Mouse (Mus musculus) right cerebral cortex, postnatal 4 days (tissue): ENCODE data around the gene Cldnd2.

Source experiments
- DNase-seq: peaks from one replicate; pipeline ENCODE4 v3.0.0-alpha.2; 2022

Gene Cldnd2

DNA sequence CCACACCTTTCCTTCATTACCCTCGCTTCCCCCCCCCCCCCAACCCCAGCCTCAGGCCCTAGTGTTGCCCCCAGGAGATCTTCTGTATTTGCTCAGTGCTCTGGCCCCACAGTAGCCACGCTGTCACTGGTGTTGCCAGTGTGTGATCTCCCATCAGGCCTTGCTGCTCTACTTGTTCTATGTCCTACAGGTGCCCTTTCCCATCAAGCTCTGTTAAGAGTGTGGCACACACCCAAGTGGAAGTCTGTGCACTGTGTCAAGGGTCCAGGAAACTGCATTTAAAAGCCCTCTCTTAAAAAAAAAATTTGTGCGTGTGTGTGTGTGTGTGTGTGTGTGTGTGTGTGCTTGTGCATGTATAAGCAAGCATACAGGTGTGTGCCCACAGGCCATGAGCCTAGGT is 7.7 kb downstream of the Cldnd2 start:
- no peak for DNase-seq

DNA sequence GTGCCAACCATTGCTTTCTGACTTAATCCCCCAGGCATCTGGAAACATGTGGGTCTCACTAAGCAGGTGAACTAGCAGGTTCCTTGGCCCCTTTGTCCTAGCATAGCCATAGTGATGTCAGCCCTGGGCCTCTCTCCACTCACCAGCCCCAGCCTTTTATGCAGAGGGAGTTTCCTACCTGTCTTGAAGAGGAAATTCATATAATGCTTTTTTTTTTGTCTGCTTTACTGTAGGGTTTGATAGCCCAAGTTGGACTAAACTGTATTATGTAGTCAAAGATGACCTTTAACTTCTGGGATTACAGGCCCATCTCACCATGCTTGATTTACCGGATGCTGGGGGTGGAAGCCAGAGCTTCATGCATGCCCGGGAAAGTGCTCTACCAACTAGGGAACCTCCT is 9.2 kb downstream of the Cldnd2 start:
- no peak for DNase-seq

DNA sequence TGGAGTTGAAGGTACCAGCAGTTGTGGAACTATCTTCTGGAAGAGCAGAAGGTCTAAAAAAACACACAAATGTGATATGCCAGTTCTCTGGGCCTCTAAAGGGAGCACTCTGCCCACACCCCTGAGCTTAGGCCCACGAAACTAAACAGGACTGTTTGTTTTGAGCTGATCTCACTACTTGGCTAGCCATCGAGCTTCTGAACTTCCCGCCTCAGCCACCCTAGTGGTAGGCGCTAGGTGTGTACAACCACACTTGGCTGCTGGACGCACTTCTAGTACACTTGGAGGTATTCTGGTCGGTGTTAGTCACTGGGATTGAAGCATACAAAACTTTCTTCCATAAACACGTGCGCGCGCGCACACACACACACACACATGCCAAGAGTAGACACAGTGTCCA is 11.1 kb downstream of the Cldnd2 start:
- DNase-seq: no peak

DNA sequence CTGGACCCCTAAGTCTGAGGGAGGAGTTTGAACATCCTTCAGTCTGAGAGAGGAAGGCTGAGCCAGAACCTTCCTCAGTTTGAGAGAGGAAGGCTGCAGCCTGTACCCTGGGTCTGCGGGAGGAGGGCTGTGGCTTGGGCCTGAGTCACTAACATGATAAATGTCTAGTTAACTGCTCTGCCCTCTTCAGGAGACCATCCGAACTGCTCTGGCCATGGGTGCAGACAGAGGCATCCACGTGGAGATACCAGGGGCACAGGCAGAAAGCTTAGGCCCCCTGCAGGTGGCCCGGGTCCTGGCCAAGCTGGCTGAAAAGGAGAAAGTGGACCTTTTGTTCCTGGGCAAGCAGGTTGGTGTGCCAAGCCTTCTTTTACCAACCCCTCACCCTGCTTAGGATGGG is 12.0 kb downstream of the Cldnd2 start:
- DNase-seq: no peak

DNA sequence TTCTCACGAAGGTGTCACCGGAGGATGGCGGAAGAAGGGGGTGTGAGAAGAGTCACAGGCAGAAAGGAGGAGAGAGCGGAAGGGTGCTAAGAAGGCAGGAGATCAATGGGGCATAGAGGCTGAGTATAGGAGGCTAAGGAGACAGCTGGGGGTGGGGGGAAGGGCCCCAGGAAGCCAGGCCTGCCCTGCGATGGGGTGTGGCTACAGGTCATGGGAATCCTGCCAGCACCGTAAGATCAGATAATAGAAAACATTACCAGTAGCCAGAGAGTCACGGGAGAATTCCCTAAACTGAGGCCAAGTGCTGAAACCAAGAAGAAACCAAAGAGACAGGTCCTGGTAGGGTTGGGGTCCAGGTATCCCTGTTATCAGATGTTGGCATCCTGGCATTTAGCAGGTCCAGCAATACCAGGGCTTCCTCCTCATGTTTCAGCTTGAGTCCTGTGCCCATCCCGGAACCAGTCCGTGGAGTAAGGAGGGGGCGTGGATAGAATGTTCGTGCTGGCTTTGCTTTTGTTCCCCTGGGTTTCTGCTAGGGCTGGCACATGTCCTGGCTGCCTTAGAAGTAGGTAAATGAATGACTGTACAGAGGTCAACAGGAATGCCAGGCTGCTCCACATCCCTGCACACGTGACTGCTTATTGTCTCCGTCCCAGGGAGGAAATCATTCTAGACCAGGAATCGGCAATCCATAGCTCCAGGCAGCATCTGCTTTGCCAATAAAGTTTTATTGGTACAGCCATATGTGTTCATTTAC is 13.2 kb downstream of the Cldnd2 start:
- no peak for DNase-seq

DNA sequence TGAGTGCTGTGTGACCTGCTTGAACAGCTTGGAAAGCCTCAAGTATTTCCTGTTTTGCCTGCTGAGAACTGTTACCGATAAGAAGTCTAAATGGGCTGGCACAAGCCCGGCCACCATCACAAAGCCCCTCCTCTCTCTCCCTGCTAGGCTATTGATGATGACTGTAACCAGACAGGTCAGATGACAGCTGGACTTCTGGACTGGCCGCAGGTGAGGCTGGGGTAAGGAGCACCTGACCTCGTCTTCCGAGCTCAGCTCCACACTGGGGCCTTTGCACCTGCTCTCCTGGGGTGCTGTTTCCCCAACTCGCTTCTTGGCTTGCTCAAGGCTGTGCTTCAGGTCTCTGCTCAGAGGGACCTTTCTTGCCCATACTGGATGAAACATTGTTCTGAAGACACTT is 13.8 kb downstream of the Cldnd2 start:
- DNase-seq: no peak

DNA sequence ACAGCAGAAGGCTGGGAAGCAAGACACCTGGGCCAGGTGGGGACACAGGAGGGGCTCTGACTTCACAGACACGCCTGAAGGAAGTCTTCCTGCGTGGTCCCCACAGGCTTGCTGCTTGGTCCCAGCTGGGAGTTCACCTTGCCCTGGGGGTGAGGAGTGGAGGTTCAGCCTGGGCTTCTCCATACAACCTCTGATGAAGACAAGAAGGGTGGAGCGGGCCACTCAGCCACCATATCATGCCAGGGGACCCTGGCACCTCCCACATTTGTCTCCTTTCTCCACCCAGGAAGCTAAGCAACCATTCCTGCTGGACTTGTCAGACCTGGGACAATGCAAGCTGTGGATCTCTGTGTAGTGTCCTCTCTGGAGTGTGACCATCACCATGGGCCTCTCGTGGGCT is 22.3 kb downstream of the Cldnd2 start, which contains the start of gene Vsig10l:
Gene Vsig10l, plus strand, starts transcription at position 301 of the 400 bp plus-strand sequence.
- DNase-seq: no peak

DNA sequence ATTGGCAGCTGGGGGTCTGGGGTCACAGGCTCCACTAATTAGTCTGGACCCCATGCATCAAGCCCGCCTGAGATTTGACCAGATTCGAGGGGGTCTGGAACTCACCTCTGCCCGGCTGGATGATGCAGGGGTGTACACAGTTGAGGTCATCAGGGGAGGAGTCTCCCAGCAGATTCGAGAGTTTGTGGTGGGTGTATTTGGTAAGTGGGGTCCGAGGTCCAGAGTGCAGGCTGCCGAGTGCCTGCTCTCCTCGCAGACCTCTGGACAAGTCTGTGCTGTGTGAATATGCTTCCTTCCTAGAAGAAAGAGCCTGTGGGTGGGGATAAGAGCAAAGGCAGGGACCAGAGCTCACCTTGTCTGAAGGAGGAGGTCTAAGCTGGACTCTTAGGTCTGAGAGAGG is 23.4 kb downstream of the Cldnd2 start:
- no peak for DNase-seq

DNA sequence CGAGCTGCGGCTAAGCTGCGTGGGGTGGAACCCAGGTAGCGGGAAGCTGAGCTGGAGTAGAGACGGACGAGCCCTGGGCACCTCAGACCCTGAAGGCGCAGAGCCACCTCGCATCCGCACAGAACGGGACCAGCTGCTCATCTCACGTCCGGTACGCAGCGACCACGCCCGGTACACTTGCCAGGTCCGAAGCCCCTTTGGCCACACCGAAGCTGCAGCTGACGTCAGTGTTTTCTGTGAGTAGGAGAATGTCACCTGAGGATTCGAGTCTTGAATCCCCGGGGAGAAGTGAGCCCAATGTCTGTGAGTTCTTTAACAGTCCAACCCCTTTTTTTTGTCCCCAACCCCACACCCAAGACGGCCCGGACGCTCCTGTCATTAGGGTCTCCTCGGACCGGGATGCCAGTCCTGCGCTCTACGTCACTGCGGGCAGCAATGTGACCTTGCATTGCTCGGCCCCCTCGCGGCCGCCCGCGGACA is 24.3 kb downstream of the Cldnd2 start:
- DNase-seq: no peak

DNA sequence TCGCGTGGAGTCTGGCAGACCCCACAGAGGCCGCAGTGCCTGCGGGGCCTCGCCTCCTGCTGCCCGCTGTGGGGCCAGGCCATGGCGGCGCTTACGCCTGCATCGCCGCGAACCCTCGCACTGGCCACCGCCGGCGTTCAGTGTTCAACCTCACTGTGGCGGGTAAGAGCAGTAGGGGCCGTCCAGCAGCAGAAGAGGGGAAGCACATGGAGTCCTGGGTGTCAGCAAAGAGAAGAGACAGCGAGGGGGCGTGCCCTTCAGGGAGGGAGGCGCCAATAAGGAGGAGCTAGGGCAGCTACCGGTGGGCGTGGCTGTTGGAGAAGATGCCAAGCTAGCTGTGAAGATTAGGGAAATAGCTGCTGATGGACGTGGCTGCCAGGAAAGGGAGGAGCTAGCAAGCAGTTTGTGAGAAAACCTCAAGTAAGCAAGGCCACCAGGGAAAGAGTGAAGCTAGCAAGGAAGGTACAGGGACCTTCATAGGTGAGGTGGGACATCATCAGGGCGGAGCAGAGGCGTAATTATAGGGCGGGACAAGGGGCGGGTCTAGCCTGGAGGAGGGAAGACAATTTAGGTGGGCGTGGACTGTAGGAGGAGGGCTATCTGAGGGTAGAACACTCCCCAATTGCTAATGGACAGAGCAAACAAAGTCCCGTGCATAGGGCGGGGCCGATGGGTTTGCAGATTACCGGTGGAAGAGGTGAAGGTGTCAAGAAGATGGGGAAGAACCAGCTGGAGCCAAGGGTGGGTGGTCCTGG is 24.9 kb downstream of the Cldnd2 start:
- DNase-seq: peak; percentile 76

DNA sequence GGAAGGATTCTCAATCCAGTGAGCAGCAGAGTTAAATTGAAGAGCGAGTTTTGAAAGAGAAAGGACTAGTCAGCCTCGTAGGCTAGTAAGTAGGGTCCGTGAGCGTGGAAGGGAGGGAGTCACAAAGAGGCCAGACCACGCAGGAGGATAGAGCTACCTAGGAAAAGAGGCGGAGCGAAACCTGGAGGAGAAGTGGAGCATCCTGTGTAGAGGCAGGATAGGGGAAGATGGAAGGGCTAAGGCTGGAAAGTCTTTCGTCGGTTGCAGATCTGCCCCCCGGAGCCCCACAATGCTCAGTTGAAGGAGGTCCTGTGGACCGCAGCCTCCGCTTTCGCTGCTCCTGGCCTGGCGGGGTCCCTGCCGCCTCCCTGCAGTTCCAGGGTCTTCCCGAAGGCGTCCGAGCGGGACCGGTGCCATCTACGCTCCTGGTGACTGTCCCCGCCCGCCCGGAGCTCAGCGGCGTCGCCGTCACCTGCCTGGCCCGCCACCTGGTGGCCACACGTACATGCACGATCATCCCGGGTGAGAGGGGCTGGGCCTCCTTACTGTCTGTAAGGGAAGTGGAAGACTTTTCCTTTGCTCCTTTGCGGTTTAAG is 25.6 kb downstream of the Cldnd2 start:
- DNase-seq: peak; percentile 88

DNA sequence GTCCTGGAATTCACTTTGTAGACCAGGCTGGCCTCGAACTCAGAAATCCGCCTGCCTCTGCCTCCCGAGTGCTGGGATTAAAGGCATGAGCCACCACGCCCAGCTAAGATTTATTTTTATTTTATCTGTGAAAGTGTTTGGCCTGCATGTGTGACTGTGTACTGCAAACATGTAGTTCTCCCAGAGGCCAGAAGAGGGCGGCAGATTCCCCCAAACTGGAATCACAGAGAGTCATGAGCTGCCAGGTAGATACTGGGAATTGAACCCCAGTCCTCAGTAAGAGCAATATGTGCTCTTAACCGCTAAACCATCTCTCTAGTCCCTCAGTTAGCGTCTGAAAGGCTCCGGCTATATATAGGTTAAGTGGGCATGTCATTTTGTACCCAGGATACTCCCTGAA is 29.8 kb downstream of the Cldnd2 start:
- peak; percentile 52 for DNase-seq

DNA sequence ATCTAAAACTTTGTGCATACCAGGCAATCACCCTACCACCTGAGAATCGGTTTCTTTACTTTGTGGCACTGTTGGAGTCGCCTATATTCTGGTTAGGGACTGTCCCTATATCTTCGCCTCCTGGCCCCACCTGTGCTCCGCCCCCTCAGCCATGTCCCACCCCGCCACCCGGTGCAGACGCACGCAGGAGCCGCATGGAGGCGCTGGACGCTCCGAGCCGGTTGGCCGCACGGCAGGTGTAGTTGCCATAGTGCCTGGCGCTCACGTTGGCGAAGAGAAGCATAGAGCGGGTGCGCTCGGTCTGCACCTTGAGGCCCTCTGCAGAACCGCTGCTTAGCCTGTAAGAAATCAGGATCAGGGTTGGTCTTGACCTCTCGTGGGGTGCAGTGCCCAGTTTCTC is 35.1 kb downstream of the Cldnd2 start:
- DNase-seq: no peak

DNA sequence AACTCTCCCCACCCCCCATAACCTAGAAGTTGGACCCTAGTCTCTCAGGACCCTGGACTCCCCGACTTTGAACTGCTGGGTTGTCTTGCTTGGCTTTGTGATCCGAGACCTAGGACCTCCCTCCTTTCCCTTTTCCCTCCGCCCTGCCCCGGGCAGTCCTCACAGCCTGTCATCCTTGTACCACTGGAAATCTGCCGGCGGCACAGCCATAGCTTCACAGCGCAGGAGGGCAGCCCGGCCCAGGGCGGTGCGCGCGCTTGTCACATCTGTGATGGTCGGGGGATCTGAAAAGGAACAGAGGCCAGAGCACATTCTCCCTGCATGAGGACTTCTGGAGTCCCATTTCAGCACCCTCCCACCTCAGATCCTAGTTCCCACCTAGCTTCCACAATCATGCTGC is 35.8 kb downstream of the Cldnd2 start:
- no peak for DNase-seq

DNA sequence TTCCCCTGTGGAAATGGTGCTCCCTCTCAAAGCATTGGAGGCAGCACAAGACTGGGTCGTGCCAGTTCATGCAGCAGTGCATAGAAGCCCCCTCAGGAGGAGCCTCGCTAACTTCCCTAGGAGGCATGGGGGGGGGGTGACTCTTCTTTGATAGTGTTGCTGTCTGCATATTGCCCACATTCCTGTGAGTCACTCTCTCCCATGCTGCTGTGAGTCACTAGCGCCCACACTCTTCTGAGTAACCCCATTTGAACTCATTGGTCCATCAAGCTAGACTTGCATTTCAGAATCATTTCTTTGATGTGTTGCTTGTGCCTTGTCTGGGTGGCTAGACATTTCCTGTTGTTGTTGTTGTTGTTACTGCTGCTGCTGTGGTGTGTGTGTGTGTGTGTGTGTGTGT is 40.6 kb downstream of the Cldnd2 start:
- DNase-seq: no peak

DNA sequence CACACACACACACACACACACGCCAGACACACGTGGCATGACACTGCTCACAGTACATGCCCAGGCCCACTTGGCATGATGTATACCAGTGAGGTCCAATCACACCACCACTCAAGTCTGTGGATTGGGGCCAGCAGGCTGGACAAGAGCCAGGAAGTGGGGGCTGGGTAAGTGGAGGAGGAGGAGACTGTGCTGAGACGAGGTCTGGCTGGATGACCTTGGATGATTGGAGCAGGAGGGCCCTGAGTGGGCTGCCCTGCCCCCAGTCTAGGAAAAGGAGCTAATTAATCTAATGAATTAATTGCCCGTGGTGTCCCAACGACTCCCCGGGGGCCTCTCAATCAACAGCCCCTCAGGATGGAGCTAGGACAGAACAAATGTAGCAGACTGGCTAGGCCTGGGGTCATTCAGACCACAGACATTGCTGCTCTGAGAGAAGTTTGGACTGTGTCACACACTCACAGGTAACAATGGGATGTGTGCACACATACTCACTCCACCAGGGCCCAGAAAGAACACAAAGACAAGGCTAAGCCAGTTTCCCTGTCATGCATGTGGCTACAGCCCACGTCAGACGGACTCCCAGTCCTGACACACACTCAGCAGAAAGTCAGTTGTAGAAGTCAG is 41.6 kb downstream of the Cldnd2 start:
- DNase-seq: peak; percentile 64

DNA sequence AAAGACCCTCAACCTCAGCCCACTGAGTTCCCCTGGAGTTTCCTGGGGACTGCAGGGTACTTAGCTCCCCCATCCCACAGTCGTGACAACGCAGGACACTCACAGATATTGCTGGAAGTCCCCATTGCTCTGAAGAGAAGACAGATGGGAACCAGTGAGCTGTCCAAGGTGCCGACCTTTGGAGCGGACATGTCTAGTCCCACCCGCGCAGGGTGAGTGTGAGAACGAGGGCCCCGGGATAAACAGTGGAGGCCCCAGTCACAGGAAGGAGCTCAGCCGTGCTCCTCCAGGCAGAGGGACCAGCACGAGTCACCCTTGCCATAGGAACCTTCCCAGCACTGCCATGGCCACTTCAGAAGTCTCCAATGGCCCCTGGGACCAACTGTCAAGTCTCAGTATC is 42.7 kb downstream of the Cldnd2 start:
- no peak for DNase-seq

DNA sequence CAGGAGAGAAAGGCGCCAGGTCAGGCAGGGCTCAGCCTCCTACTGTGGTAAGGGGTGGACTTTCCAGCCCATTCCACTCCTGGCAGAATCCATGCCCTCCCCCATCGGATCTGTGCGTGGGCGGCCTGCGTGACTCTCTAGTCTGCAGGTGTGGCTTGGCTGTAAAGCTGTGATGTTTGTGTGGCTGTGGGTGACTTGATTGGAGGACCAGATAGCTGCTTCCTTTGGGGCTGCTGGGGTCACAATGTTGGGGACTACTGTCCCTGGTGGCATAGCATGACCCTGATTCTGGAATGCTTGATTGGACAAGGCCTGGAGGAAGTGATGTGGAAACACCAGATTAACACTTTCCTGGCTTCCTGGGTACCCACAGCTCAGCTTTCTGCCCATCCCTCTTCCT is 48.1 kb downstream of the Cldnd2 start:
- no peak for DNase-seq

DNA sequence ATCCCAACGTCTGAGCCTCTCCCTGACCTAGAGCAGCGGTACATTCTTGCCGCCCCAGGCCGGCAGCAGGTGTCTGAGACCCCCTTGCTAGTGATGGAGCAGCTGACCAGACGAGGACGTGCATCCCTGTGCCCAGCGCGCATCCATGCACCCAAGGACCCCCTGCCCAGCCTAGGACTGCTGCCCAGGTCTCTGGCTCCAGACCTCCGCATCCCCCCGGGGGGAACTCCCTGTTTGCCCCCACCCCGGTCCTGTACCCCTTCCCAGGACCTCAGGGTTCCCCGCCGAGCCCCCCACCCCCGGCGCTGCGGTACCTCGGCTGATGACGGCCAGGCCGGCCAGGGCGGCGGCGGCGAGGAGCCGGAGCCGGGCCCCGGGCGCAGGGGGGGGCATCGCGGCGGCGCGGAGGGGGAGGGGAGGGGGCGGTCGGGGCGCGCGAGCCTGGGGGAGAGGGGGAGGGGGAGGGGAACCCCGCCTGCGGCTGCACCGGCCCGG is 49.1 kb downstream of the Cldnd2 start, which contains the start of gene Iglon5:
Gene Iglon5, minus strand, starts transcription at position 445 of the 495 bp plus-strand sequence.
- peak; percentile 42 for DNase-seq

DNA sequence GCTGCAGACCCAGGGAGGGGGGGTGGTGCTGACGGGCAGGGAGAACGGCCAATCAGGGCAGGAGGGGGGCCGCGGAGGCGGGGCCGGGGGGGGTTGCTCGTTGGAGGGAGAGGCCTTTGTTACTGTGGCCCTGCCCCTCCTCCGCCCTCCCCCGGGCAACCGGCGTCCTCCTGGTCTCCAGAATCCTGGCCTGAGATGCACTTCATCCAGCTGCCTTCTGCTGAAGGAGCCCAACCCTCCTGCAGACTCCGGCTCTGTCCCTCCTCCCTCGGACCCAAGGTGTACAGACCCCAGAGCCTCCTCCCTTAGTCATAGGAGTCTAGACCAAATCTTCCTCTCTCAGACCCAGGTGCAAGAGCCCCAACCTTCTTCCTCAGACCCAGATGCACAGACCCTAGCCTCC is 49.6 kb downstream of the Cldnd2 start:
- DNase-seq: peak; percentile 90

DNA sequence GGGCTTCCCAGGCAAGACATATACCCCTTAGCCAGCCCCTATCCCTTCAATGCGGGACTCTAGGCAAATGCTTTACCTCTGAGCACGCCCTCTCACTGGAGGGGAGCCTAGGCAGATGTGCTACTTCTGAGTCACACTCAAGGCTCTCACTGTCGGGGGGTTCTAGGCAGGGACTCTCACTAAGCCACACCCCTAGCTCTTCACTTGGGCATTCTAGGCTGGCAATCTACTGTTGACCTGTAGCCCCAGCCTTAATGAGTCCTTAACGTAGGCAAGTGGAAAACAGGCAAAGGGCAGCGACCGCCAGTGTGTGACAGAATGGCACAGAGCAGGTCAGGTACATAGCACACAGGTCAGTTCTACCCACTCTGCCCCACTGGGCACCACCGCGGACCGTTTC is 50.3 kb downstream of the Cldnd2 start:
- no peak for DNase-seq
